ENCODE assay signal across 11 mouse cellular contexts in genomic region chr16:16865696-16866561, GRCm38 (mm10). TPM values are rescaled to one million over a fixed set of nuclear protein-coding genes. Genes with fewer than 3 reads are reported as not detected.
DNase-seq lines count a peak whose midpoint lies in the region; ATAC-seq lines count a peak whose summit lies in the region.
"Had no signal": no experiment of that assay in that cellular context is flagged by ENCODE, and none has a peak within 500 bp of the region (broad histone marks: within the 10 kb centered on the region; RNA-seq: fewer than 3 reads in every experiment).

No protein-coding gene starts in this region.

- DNase-seq in gastrocnemius, adult 18-20 months (ENCODE audit: low spot score): peak; percentile 3
- DNase-seq in gastrocnemius, postnatal 36 days: no peak
- peak; percentile 70 for DNase-seq in naive thymus-derived CD4-positive, alpha-beta T cell, adult 2 months (ENCODE audit: low read depth)
- DNase-seq in spleen, postnatal 4 days (ENCODE audit: low spot score in 2 of 2): no peak
- DNase-seq: cerebellum, postnatal 25 days had no signal

- H3K4me2 ChIP-seq in embryonic facial prominence, embryonic 13.5 days: no peak overlapping the region
- no peak overlapping the region for H3K4me2 ChIP-seq in kidney, embryonic 15.5 days
- H3K4me2 ChIP-seq in hindbrain, embryonic 16.5 days (ENCODE audit: low read length): no peak overlapping the region
- H3K4me2 ChIP-seq in intestine, embryonic 15.5 days (replicated peaks): no peak overlapping the region

- no peak overlapping the region for H3K27ac ChIP-seq in embryonic facial prominence, embryonic 13.5 days
- H3K27ac ChIP-seq in kidney, embryonic 15.5 days: 0 out of 2 replicates have a peak overlapping the region, but pooled peaks have one; percentile 37
- no peak overlapping the region for H3K27ac ChIP-seq in hindbrain, embryonic 16.5 days (ENCODE audit: low read depth, low read length)
- no peak overlapping the region for H3K27ac ChIP-seq in intestine, embryonic 15.5 days

- no peak overlapping the region for H3K4me3 ChIP-seq in embryonic facial prominence, embryonic 13.5 days
- no peak overlapping the region for H3K4me3 ChIP-seq in kidney, embryonic 15.5 days (replicated peaks)
- H3K4me3 ChIP-seq in hindbrain, embryonic 16.5 days (ENCODE audit: low read length): no peak overlapping the region
- H3K4me3 ChIP-seq in intestine, embryonic 15.5 days (replicated peaks): no peak overlapping the region

- H3K9me3 ChIP-seq in embryonic facial prominence, embryonic 13.5 days: no peaks in the 10 kb centered on the region
- no peaks in the 10 kb centered on the region for H3K9me3 ChIP-seq in kidney, embryonic 15.5 days (replicated peaks)
- no peaks in the 10 kb centered on the region for H3K9me3 ChIP-seq in hindbrain, embryonic 16.5 days (ENCODE audit: control insufficient read depth, low read length)
- H3K9me3 ChIP-seq in intestine, embryonic 15.5 days: no peaks in the 10 kb centered on the region

- H3K9ac ChIP-seq in embryonic facial prominence, embryonic 13.5 days: no peak overlapping the region
- no peak overlapping the region for H3K9ac ChIP-seq in kidney, embryonic 15.5 days
- no peak overlapping the region for H3K9ac ChIP-seq in hindbrain, embryonic 16.5 days (ENCODE audit: low read depth, low read length)
- no peak overlapping the region for H3K9ac ChIP-seq in intestine, embryonic 15.5 days

- no peaks in the 10 kb centered on the region for H3K36me3 ChIP-seq in embryonic facial prominence, embryonic 13.5 days
- no peaks in the 10 kb centered on the region for H3K36me3 ChIP-seq in kidney, embryonic 15.5 days
- H3K36me3 ChIP-seq in hindbrain, embryonic 16.5 days (ENCODE audit: control insufficient read depth, insufficient read depth, low read length): no peaks in the 10 kb centered on the region
- H3K36me3 ChIP-seq in intestine, embryonic 15.5 days: no peaks in the 10 kb centered on the region

- 0 out of 2 replicates have a peak, but pooled peaks have one; percentile 4 for ATAC-seq in embryonic facial prominence, embryonic 13.5 days (ENCODE audit: insufficient number of reproducible peaks, insufficient read depth, low FRiP score, low TSS enrichment, low read depth)
- ATAC-seq in kidney, embryonic 15.5 days (replicated peaks; ENCODE audit: low FRiP score): no peak
- no peak for ATAC-seq in hindbrain, embryonic 16.5 days
- ATAC-seq in intestine, embryonic 15.5 days: no peak

- H3K27me3 ChIP-seq in embryonic facial prominence, embryonic 13.5 days: no peaks in the 10 kb centered on the region
- H3K27me3 ChIP-seq in kidney, embryonic 15.5 days: no peaks in the 10 kb centered on the region
- no peaks in the 10 kb centered on the region for H3K27me3 ChIP-seq in hindbrain, embryonic 16.5 days (replicated peaks; ENCODE audit: control insufficient read depth, insufficient read depth, low read length)
- H3K27me3 ChIP-seq in intestine, embryonic 15.5 days (replicated peaks): no peaks in the 10 kb centered on the region

- intact Hi-C loops in gastrocnemius, postnatal 36 days (cut with DNase I): no loop called here

- no peaks in the 10 kb centered on the region for H3K4me1 ChIP-seq in embryonic facial prominence, embryonic 13.5 days
- 0 out of 2 replicates have a peak, but pooled peaks cover 3% of the 10 kb centered on the region for H3K4me1 ChIP-seq in kidney, embryonic 15.5 days
- peaks cover 2% of the 10 kb centered on the region for H3K4me1 ChIP-seq in hindbrain, embryonic 16.5 days (ENCODE audit: control insufficient read depth, insufficient read depth, low read depth, low read length)
- H3K4me1 ChIP-seq in intestine, embryonic 15.5 days (replicated peaks): no peaks in the 10 kb centered on the region

- WGBS in embryonic facial prominence, embryonic 13.5 days: 40% methylated on average over 5 of the region's 5 CpGs
- 54% methylated on average over 4 of the region's 5 CpGs for WGBS in kidney, embryonic 15.5 days
- WGBS in hindbrain, embryonic 16.5 days: 70% methylated on average over 4 of the region's 5 CpGs
- 50% methylated on average over 4 of the region's 5 CpGs for WGBS in intestine, embryonic 15.5 days

RNA-seq across cellular contexts. Expression of gene Igll1, which starts 2.1 kb away (rescaled TPM):
- total RNA-seq in gastrocnemius, adult 18-20 months (2021): not detected
- not detected for total RNA-seq in gastrocnemius, postnatal 36 days (2021)
- not detected in 2 replicates for polyA plus RNA-seq in embryonic facial prominence, embryonic 13.5 days (2015; fragmentation: Nextera tagmentation; extraction: Ambion mirVana)
- 0.19 and 0.61 TPM in 2 replicates for polyA plus RNA-seq in kidney, embryonic 15.5 days (2015; fragmentation: Nextera tagmentation; extraction: Ambion mirVana)
- polyA plus RNA-seq in hindbrain, embryonic 16.5 days (2015; fragmentation: Nextera tagmentation; extraction: Ambion mirVana): not detected in 2 replicates
- 0.50 and 0.53 TPM in 2 replicates for polyA plus RNA-seq in intestine, embryonic 15.5 days (2015; fragmentation: Nextera tagmentation; extraction: Ambion mirVana)
- total RNA-seq: left cerebral cortex, postnatal 10 days had no signal

RNA-seq across cellular contexts. Expression of gene Top3b, which starts 4.6 kb away (rescaled TPM):
- 10 to 100 TPM; 17.9 to 20.5 TPM for total RNA-seq in gastrocnemius, adult 18-20 months (2021)
- total RNA-seq in gastrocnemius, postnatal 36 days (2021): 10 to 100 TPM; 17.3 to 20.0 TPM
- 73.7 and 77.6 TPM in 2 replicates for polyA plus RNA-seq in embryonic facial prominence, embryonic 13.5 days (2015; fragmentation: Nextera tagmentation; extraction: Ambion mirVana)
- polyA plus RNA-seq in kidney, embryonic 15.5 days (2015; fragmentation: Nextera tagmentation; extraction: Ambion mirVana): 62.8 and 74.7 TPM in 2 replicates
- 63.1 and 74.5 TPM in 2 replicates for polyA plus RNA-seq in hindbrain, embryonic 16.5 days (2015; fragmentation: Nextera tagmentation; extraction: Ambion mirVana)
- polyA plus RNA-seq in intestine, embryonic 15.5 days (2015; fragmentation: Nextera tagmentation; extraction: Ambion mirVana): 51.1 and 54.0 TPM in 2 replicates

RNA-seq across cellular contexts. Expression of gene Vpreb1, which starts 4.7 kb away (rescaled TPM):
- not detected for total RNA-seq in gastrocnemius, adult 18-20 months (2021)
- not detected for total RNA-seq in gastrocnemius, postnatal 36 days (2021)
- polyA plus RNA-seq in embryonic facial prominence, embryonic 13.5 days (2015; fragmentation: Nextera tagmentation; extraction: Ambion mirVana): 3.4 and 4.1 TPM in 2 replicates
- 1.9 and 3.0 TPM in 2 replicates for polyA plus RNA-seq in kidney, embryonic 15.5 days (2015; fragmentation: Nextera tagmentation; extraction: Ambion mirVana)
- polyA plus RNA-seq in hindbrain, embryonic 16.5 days (2015; fragmentation: Nextera tagmentation; extraction: Ambion mirVana): 0.85 and 1.3 TPM in 2 replicates
- polyA plus RNA-seq in intestine, embryonic 15.5 days (2015; fragmentation: Nextera tagmentation; extraction: Ambion mirVana): 1.5 and 1.6 TPM in 2 replicates
- total RNA-seq: left cerebral cortex, postnatal 10 days; neutrophil, adult 5-6 weeks had no signal

RNA-seq across cellular contexts. Expression of gene Ppm1f, which starts 30.3 kb away (rescaled TPM):
- total RNA-seq in gastrocnemius, adult 18-20 months (2021): 10 to 100 TPM in 1 of 2 experiments, 1 to 10 TPM in 1; 9.3 to 13.4 TPM
- total RNA-seq in gastrocnemius, postnatal 36 days (2021): 10 to 100 TPM; 11.1 to 11.8 TPM
- 27.7 and 29.3 TPM in 2 replicates for polyA plus RNA-seq in embryonic facial prominence, embryonic 13.5 days (2015; fragmentation: Nextera tagmentation; extraction: Ambion mirVana)
- polyA plus RNA-seq in kidney, embryonic 15.5 days (2015; fragmentation: Nextera tagmentation; extraction: Ambion mirVana): 31.0 and 31.7 TPM in 2 replicates
- 25.7 and 33.8 TPM in 2 replicates for polyA plus RNA-seq in hindbrain, embryonic 16.5 days (2015; fragmentation: Nextera tagmentation; extraction: Ambion mirVana)
- polyA plus RNA-seq in intestine, embryonic 15.5 days (2015; fragmentation: Nextera tagmentation; extraction: Ambion mirVana): 16.4 and 16.9 TPM in 2 replicates

RNA-seq across cellular contexts. Expression of gene Spag6l, which starts 36.7 kb away (rescaled TPM):
- not detected for total RNA-seq in gastrocnemius, adult 18-20 months (2021)
- total RNA-seq in gastrocnemius, postnatal 36 days (2021): not detected
- polyA plus RNA-seq in embryonic facial prominence, embryonic 13.5 days (2015; fragmentation: Nextera tagmentation; extraction: Ambion mirVana): 0.60 and 0.74 TPM in 2 replicates
- polyA plus RNA-seq in kidney, embryonic 15.5 days (2015; fragmentation: Nextera tagmentation; extraction: Ambion mirVana): 0.48 and 0.51 TPM in 2 replicates
- polyA plus RNA-seq in hindbrain, embryonic 16.5 days (2015; fragmentation: Nextera tagmentation; extraction: Ambion mirVana): 19.5 and 22.1 TPM in 2 replicates
- polyA plus RNA-seq in intestine, embryonic 15.5 days (2015; fragmentation: Nextera tagmentation; extraction: Ambion mirVana): 0.35 and 0.39 TPM in 2 replicates

Comparison
In these comparisons a context has a peak if more than half of its experiments do, and no peak if none do; other contexts are left out.
1. DNase-seq: peak in gastrocnemius, adult 18-20 months (single experiment) and naive thymus-derived CD4-positive, alpha-beta T cell, adult 2 months (single experiment); none in gastrocnemius, postnatal 36 days (0 of 2) and spleen, postnatal 4 days (0 of 2).